Mouse (Mus musculus): ENCODE data around the gene Ptpn6. TPM values are rescaled to one million over a fixed set of nuclear protein-coding genes. Genes with fewer than 3 reads are reported as not detected.
"Not testable (repeated sequence)": the region's sequence is repeated elsewhere in the genome, so short reads cannot be mapped to it uniquely, and the experiment has no call there.

Ptpn6 gene
- polyA plus RNA-seq, 1 experiment from 2014 or later: 3.9 TPM

DNA sequence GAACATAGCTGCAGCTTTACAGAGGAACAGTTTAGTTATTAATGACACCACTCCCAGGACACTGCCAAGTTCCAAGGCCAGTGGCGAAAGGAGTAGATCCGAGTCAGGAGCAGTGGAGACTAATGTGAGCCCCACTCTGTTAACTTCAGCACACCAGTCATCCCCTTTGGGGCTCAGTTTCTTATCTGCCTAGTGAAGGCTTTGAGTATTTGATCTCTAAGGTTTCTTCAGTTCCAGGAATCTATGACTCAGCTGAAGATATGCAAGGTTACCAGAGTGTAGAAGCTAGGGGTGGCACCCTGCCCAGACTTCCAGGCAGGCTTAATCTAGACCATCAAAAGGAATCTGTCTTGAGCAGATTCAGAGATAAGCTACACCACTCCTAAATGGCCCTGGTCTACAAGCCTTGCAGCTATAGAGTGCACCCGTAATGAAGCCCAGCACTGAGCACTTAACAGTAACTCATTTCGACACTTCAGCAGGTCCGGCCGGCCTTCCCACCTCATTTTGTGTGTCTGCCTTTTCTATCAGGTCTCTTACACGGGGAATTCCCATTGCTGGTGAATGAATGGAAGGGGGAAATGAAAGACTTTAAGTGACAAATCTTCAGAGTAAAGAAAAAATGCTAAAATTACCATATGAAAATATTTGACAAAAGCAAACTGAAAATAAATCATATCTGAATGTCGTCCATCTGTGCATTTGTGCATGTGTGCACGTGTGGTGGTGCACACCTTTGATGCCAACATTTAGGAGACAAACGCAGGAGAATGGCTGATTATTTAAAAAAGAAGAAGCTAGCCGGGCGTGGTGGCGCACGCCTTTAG, 54.7 kb downstream of the Ptpn6 start:
- Histone ChIP-seq H3K9ac (no peak overlapping the region), H3K27ac (no peak overlapping the region), H3K4me2 (no peak overlapping the region), H3K4me1 (no peaks in the 10 kb centered on the region), H3K36me3 (replicated peaks) (no peaks in the 10 kb centered on the region), H3K4me3 (no peak overlapping the region), H3K9me3 (no peaks in the 10 kb centered on the region), H3K27me3 (replicated peaks) (no peaks in the 10 kb centered on the region)
- WGBS: 89% methylated on average over 14 of the region's 14 CpGs
- ATAC-seq (replicated peaks): no peak

DNA sequence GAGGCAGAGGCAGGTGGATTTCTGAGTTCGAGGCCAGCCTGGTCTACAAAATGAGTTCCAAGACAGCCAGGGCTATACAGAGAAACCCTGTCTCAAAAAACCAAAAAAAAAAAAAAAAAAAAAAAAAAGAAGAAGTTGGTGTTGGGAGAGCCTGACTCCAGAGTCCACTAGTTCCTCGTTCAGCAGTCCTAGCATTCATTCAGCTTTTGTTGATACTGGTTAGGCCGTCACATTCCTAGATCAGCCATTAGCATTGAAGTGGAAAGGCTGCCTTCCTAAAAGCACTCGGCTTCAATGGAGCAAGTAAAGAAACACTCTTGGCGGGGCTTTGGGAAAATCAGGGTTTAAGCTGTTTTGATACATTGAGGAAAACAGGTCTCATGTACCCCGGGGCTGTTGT, 56.2 kb downstream of the Ptpn6 start:
- not testable (repeated sequence) for H3K36me3 ChIP-seq (replicated peaks); H3K9me3 ChIP-seq; H3K4me1 ChIP-seq; H3K4me2 ChIP-seq; H3K9ac ChIP-seq; H3K27ac ChIP-seq; H3K27me3 ChIP-seq (replicated peaks); H3K4me3 ChIP-seq; ATAC-seq (replicated peaks)
- 62% methylated on average over 6 of the region's 6 CpGs for WGBS

DNA sequence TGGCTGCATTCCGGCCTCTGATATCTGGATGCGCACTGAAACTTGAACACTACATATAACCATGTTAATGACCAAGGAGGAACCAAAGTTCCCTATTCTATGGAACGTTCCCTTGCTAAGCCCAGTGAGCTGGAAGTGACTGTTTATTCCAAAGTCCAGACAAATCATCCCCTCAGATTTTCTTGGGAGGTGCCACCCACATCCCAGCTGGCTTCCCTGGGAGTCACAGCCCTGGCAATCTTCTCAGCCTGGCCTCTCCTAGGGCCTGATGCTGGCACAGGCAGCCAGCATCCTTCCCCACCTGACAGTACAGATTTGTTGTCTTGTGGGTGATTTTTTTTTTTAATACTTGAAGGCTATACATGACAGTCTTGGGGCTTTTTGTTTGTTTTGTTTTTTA, 59.0 kb downstream of the Ptpn6 start:
- H3K36me3 ChIP-seq (replicated peaks): no peaks in the 10 kb centered on the region
- 97% methylated on average over 3 of the region's 3 CpGs for whole genome bisulfite sequencing
- H3K9ac ChIP-seq: no peak overlapping the region
- no peak overlapping the region for H3K4me2 ChIP-seq
- no peak for ATAC-seq (replicated peaks)
- H3K9me3 ChIP-seq: no peaks in the 10 kb centered on the region
- H3K27ac ChIP-seq: no peak overlapping the region
- H3K4me1 ChIP-seq: no peaks in the 10 kb centered on the region
- H3K4me3 ChIP-seq: no peak overlapping the region
- no peaks in the 10 kb centered on the region for H3K27me3 ChIP-seq (replicated peaks)

DNA sequence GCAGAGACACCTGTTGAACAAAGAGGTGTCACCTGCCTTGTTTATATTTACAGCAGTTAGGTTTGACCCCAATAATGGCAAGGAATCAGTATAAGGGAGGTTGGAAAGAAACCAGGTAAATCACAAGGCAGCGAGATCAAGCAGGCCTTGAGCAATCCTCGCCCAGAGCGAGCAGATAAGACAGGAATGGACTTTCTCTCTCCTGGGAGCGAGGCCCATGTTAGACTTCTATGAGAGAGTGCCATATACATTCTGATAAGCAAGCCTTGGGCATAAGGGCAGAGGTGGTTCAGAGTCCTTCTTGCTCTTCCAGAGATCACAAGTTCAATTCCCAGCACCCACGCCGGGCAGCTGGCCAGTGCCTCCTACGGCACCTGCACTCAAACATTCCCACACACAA, 59.7 kb downstream of the Ptpn6 start:
- Histone ChIP-seq H3K27ac (no peak overlapping the region), H3K36me3 (replicated peaks) (no peaks in the 10 kb centered on the region)

DNA sequence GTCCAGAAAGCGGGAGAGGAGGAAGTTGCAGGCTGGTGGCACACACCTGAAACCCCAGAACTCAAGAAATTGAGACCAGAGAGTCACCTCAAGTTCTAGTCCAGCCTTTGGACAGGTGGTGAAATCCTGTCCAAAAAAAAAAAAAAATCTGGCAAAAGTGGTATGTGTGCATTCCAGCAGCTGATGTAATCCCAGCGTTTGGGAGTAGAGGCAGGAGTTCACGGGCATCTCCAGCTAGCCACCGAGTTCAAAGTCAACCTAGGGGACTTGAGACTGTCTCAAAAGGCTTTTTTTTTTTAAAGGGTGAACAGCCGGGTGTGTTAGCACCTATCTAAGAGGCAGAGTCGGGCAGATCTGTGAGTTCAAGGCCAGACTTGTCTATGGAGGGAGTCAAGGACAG, 62.3 kb downstream of the Ptpn6 start:
- Histone ChIP-seq H3K4me3 (no peak overlapping the region), H3K4me1 (no peaks in the 10 kb centered on the region), H3K4me2 (no peak overlapping the region), H3K36me3 (replicated peaks) (no peaks in the 10 kb centered on the region), H3K27me3 (replicated peaks) (no peaks in the 10 kb centered on the region), H3K9me3 (no peaks in the 10 kb centered on the region), H3K27ac (no peak overlapping the region), H3K9ac (no peak overlapping the region)
- no peak for ATAC-seq (replicated peaks)
- 88% methylated on average over 6 of the region's 6 CpGs for WGBS

More for the DNA sequence above, 59.7 kb downstream of the Ptpn6 start:
- H3K9ac ChIP-seq: no peak overlapping the region
- 96% methylated on average over 7 of the region's 7 CpGs for WGBS
- H3K4me3 ChIP-seq: no peak overlapping the region
- ATAC-seq (replicated peaks): no peak
- H3K9me3 ChIP-seq: no peaks in the 10 kb centered on the region
- H3K4me2 ChIP-seq: no peak overlapping the region
- no peaks in the 10 kb centered on the region for H3K4me1 ChIP-seq
- H3K27me3 ChIP-seq (replicated peaks): no peaks in the 10 kb centered on the region

DNA sequence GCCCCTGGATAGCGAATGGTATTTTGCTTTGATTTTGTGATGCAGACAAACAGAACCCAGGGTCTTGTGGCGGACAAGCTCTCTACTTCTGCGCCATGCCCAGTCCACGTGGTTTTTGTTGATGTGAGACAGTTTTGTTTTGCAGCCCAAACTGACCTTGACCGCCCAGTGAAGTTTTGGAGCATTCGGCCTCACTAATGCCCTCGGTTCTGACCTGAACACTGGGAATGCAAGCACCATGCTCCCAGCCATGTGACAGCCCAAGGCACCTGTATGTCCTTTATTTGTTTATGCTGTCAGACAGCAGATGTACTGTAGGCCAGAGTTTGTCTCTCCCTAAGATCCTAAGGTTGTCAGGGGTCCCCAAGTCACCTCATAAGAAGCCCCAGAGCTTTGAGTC, 63.9 kb downstream of the Ptpn6 start:
- H3K27me3 ChIP-seq (replicated peaks): no peaks in the 10 kb centered on the region
- H3K4me3 ChIP-seq: no peak overlapping the region
- 95% methylated on average over 7 of the region's 7 CpGs for WGBS
- H3K36me3 ChIP-seq (replicated peaks): no peaks in the 10 kb centered on the region
- H3K4me2 ChIP-seq: no peak overlapping the region
- H3K4me1 ChIP-seq: no peaks in the 10 kb centered on the region
- no peak overlapping the region for H3K9ac ChIP-seq
- no peak overlapping the region for H3K27ac ChIP-seq
- H3K9me3 ChIP-seq: no peaks in the 10 kb centered on the region
- ATAC-seq (replicated peaks): no peak

DNA sequence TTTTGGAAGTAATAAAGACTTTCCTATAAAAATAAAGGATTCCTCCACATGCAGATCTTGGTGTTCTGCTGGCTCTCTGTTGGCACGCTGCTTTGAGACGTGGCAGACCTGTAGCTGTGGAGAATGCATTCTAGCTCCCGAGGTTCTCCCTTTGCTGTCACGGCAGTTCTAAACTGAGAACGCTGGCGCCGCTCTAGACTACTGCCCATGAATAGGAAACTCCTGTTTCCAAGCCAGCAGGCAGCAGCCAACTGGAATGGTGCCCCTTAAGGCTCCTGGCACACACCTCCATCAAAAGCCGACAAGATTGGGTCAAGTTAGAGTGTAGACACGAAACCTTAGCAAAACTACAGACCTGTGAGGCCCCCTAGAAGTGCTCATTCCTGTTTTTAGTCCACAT, 64.9 kb downstream of the Ptpn6 start:
- no peak overlapping the region for H3K9ac ChIP-seq
- no peaks in the 10 kb centered on the region for H3K4me1 ChIP-seq
- no peaks in the 10 kb centered on the region for H3K9me3 ChIP-seq
- no peaks in the 10 kb centered on the region for H3K36me3 ChIP-seq (replicated peaks)
- 94% methylated on average over 9 of the region's 9 CpGs for WGBS
- H3K4me2 ChIP-seq: no peak overlapping the region
- no peak for ATAC-seq (replicated peaks)
- H3K27ac ChIP-seq: no peak overlapping the region
- no peak overlapping the region for H3K4me3 ChIP-seq
- no peaks in the 10 kb centered on the region for H3K27me3 ChIP-seq (replicated peaks)

DNA sequence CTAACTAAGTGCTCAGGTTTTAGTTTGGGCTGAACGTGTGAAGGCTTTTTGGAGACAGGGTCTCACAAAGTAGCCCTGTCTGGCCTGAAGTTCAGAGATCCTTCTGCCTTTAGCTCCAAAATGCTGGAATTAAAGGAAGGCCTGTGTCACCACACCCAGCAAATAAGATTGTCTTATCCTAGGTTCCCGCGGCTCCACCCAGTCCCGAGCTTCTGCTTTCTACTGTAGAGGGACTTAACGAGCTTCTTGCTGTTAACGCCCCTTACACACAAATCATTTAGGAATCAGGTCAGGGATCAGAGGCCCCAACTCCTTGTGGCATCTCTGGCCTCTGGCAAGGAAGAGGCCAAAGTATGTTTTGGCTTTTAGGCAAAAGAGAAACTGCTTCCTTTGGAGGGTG, 66.4 kb downstream of the Ptpn6 start:
- 65% methylated on average over 6 of the region's 6 CpGs for WGBS

More for the DNA sequence above, 66.4 kb downstream of the Ptpn6 start:
- Histone ChIP-seq H3K27me3 (replicated peaks) (no peaks in the 10 kb centered on the region), H3K9me3 (no peaks in the 10 kb centered on the region), H3K9ac (no peak overlapping the region), H3K4me1 (no peaks in the 10 kb centered on the region), H3K4me3 (no peak overlapping the region), H3K36me3 (replicated peaks) (no peaks in the 10 kb centered on the region), H3K4me2 (no peak overlapping the region), H3K27ac (no peak overlapping the region)
- ATAC-seq (replicated peaks): no peak

MicroRNAs encoded within 50 kb of the gene (microRNA counts, 519-probe panel; counts per million panel counts)
- microRNA mmu-miR-141 (not detected), microRNA mmu-miR-200c (1,782 counts per million, percentile 10 among the panel's probes with 10 or more counts)

Small RNA genes within 50 kb of the gene (microRNA-seq; reads per million reads assigned to microRNA genes)
- gene Mir141: 5.1 reads per million, percentile 23 among the genes with 10 or more reads in this experiment
- 28.0 reads per million, percentile 39 among the genes with 10 or more reads in this experiment for gene Mir200c

Other genes with a start within 250 kb of the Ptpn6 start
- gene C1rl, start 245.6 kb downstream of the Ptpn6 start, polyA plus RNA-seq (2015; fragmentation: Nextera tagmentation; extraction: Ambion mirVana): 0.23 and 0.30 TPM in 2 replicates
- 0.27 and 0.28 TPM in 2 replicates for gene C1ra, start 226.3 kb downstream of the Ptpn6 start, polyA plus RNA-seq (2015; fragmentation: Nextera tagmentation; extraction: Ambion mirVana)
- gene C1s1, start 196.4 kb downstream of the Ptpn6 start, polyA plus RNA-seq (2015; fragmentation: Nextera tagmentation; extraction: Ambion mirVana): 0.92 and 1.1 TPM in 2 replicates
- not detected in 2 replicates for gene C1rb, start 168.4 kb downstream of the Ptpn6 start, polyA plus RNA-seq (2015; fragmentation: Nextera tagmentation; extraction: Ambion mirVana)
- gene C1s2, start 102.6 kb downstream of the Ptpn6 start, polyA plus RNA-seq (2015; fragmentation: Nextera tagmentation; extraction: Ambion mirVana): 0.13 TPM in 1 of 2 replicates, not detected in the other
- gene Lpcat3, start 75.7 kb downstream of the Ptpn6 start, polyA plus RNA-seq (2015; fragmentation: Nextera tagmentation; extraction: Ambion mirVana): 45.6 and 51.9 TPM in 2 replicates
- gene Emg1, start 26.5 kb downstream of the Ptpn6 start, polyA plus RNA-seq (2015; fragmentation: Nextera tagmentation; extraction: Ambion mirVana): 107 and 109 TPM in 2 replicates
- gene Phb2, start 26.4 kb downstream of the Ptpn6 start, polyA plus RNA-seq (2015; fragmentation: Nextera tagmentation; extraction: Ambion mirVana): 254 and 256 TPM in 2 replicates
- 668 and 674 TPM in 2 replicates for gene Grcc10, start 2.7 kb upstream of the Ptpn6 start, polyA plus RNA-seq (2015; fragmentation: Nextera tagmentation; extraction: Ambion mirVana)
- not detected in 2 replicates for gene Gm45234, start 17.3 kb upstream of the Ptpn6 start, polyA plus RNA-seq (2015; fragmentation: Nextera tagmentation; extraction: Ambion mirVana)
- 32.7 and 34.3 TPM in 2 replicates for gene Atn1, start 17.8 kb upstream of the Ptpn6 start, polyA plus RNA-seq (2015; fragmentation: Nextera tagmentation; extraction: Ambion mirVana)
- 89.2 and 90.8 TPM in 2 replicates for gene Eno2, start 31.0 kb upstream of the Ptpn6 start, polyA plus RNA-seq (2015; fragmentation: Nextera tagmentation; extraction: Ambion mirVana)
- gene Lrrc23, start 41.0 kb upstream of the Ptpn6 start, polyA plus RNA-seq (2015; fragmentation: Nextera tagmentation; extraction: Ambion mirVana): 4.8 and 6.7 TPM in 2 replicates
- gene Spsb2, start 69.9 kb upstream of the Ptpn6 start, polyA plus RNA-seq (2015; fragmentation: Nextera tagmentation; extraction: Ambion mirVana): 8.8 and 10.1 TPM in 2 replicates
- gene Tpi1, start 75.6 kb upstream of the Ptpn6 start, polyA plus RNA-seq (2015; fragmentation: Nextera tagmentation; extraction: Ambion mirVana): 383 and 391 TPM in 2 replicates
- gene Usp5, start 90.8 kb upstream of the Ptpn6 start, polyA plus RNA-seq (2015; fragmentation: Nextera tagmentation; extraction: Ambion mirVana): 233 and 234 TPM in 2 replicates
- gene Cdca3, start 90.8 kb upstream of the Ptpn6 start, polyA plus RNA-seq (2015; fragmentation: Nextera tagmentation; extraction: Ambion mirVana): 23.2 and 32.9 TPM in 2 replicates
- 2.6 and 2.8 TPM in 2 replicates for gene Gnb3, start 101.6 kb upstream of the Ptpn6 start, polyA plus RNA-seq (2015; fragmentation: Nextera tagmentation; extraction: Ambion mirVana)
- 16.1 and 18.1 TPM in 2 replicates for gene P3h3, start 119.0 kb upstream of the Ptpn6 start, polyA plus RNA-seq (2015; fragmentation: Nextera tagmentation; extraction: Ambion mirVana)
- 41.0 and 42.0 TPM in 2 replicates for gene Gpr162, start 125.3 kb upstream of the Ptpn6 start, polyA plus RNA-seq (2015; fragmentation: Nextera tagmentation; extraction: Ambion mirVana)
- 0.21 and 0.33 TPM in 2 replicates for gene Cd4, start 149.5 kb upstream of the Ptpn6 start, polyA plus RNA-seq (2015; fragmentation: Nextera tagmentation; extraction: Ambion mirVana)
- gene Lag3, start 173.0 kb upstream of the Ptpn6 start, polyA plus RNA-seq (2015; fragmentation: Nextera tagmentation; extraction: Ambion mirVana): 2.8 and 3.2 TPM in 2 replicates
- 880 and 884 TPM in 2 replicates for gene Ptms, start 181.4 kb upstream of the Ptpn6 start, polyA plus RNA-seq (2015; fragmentation: Nextera tagmentation; extraction: Ambion mirVana)
- gene Mlf2, start 192.7 kb upstream of the Ptpn6 start, polyA plus RNA-seq (2015; fragmentation: Nextera tagmentation; extraction: Ambion mirVana): 559 and 568 TPM in 2 replicates
- 94.5 and 95.5 TPM in 2 replicates for gene Cops7a, start 226.8 kb upstream of the Ptpn6 start, polyA plus RNA-seq (2015; fragmentation: Nextera tagmentation; extraction: Ambion mirVana)

Data from midbrain, embryonic 15.5 days (tissue).